Mouse (Mus musculus): ENCODE measurements around the gene Trio.

Trio gene

GRCm38 (mm10) chr15:27945570-27945969 lies 80.1 kb downstream of the Trio start:
- DNase-seq (ENCODE audit: low spot score): no peak

- no peak for DNase-seq (ENCODE audit: low spot score)
Observed at GRCm38 (mm10) chr15:27944898-27945297, 80.8 kb downstream of the Trio start.

GRCm38 (mm10) chr15:27943486-27944195 lies 82.0 kb downstream of the Trio start:
- no peak for DNase-seq (ENCODE audit: low spot score)

- no peak for DNase-seq (ENCODE audit: low spot score)
Observed at GRCm38 (mm10) chr15:27942148-27942847, 83.3 kb downstream of the Trio start.

GRCm38 (mm10) chr15:27941441-27941840 lies 84.2 kb downstream of the Trio start:
- DNase-seq (ENCODE audit: low spot score): no peak

- no peak for DNase-seq (ENCODE audit: low spot score)
Observed at GRCm38 (mm10) chr15:27941020-27941419, 84.6 kb downstream of the Trio start.

- no peak for DNase-seq (ENCODE audit: low spot score)
Observed at GRCm38 (mm10) chr15:27940032-27940431, 85.6 kb downstream of the Trio start.

- DNase-seq (ENCODE audit: low spot score): no peak
Observed at GRCm38 (mm10) chr15:27938886-27939285, 86.8 kb downstream of the Trio start.

GRCm38 (mm10) chr15:27937861-27938833 lies 87.5 kb downstream of the Trio start:
- no peak for DNase-seq (ENCODE audit: low spot score)

GRCm38 (mm10) chr15:27937003-27937860 lies 88.4 kb downstream of the Trio start:
- DNase-seq (ENCODE audit: low spot score): peak; percentile 19

GRCm38 (mm10) chr15:27935772-27936746 lies 89.6 kb downstream of the Trio start:
- DNase-seq (ENCODE audit: low spot score): no peak

GRCm38 (mm10) chr15:27933270-27933669 lies 92.4 kb downstream of the Trio start:
- no peak for DNase-seq (ENCODE audit: low spot score)

GRCm38 (mm10) chr15:27931891-27932290 lies 93.8 kb downstream of the Trio start:
- no peak for DNase-seq (ENCODE audit: low spot score)

GRCm38 (mm10) chr15:27931459-27931858 lies 94.2 kb downstream of the Trio start:
- DNase-seq (ENCODE audit: low spot score): no peak

- DNase-seq (ENCODE audit: low spot score): no peak
Observed at GRCm38 (mm10) chr15:27927614-27928013, 98.0 kb downstream of the Trio start.

GRCm38 (mm10) chr15:27926941-27927340 lies 98.7 kb downstream of the Trio start:
- no peak for DNase-seq (ENCODE audit: low spot score)

GRCm38 (mm10) chr15:27926450-27926849 lies 99.2 kb downstream of the Trio start:
- DNase-seq (ENCODE audit: low spot score): no peak

- DNase-seq (ENCODE audit: low spot score): no peak
Observed at GRCm38 (mm10) chr15:27925865-27926264, 99.8 kb downstream of the Trio start.

GRCm38 (mm10) chr15:27925004-27925635 lies 100.5 kb downstream of the Trio start:
- DNase-seq (ENCODE audit: low spot score): no peak

- no peak for DNase-seq (ENCODE audit: low spot score)
Observed at GRCm38 (mm10) chr15:27923987-27924341, 101.7 kb downstream of the Trio start.

Measured in testis, postnatal 14 days (tissue).